Mouse (Mus musculus): ENCODE results near the gene Rnf149. TPM values are rescaled to one million over a fixed set of nuclear protein-coding genes. Genes with fewer than 3 reads are reported as not detected.

Gene Rnf149
- total RNA-seq, 4 experiments from 2014 or later, result 27.0 to 37.2 (median 30.8) TPM

GRCm38 (mm10) chr1:39531036-39531435, 46.2 kb downstream of the Rnf149 start:
- DNase-seq (ENCODE audit: low spot score in 2 of 2), result no peak

- peak; percentile 54 to 65 for DNase-seq (ENCODE audit: low spot score in 2 of 2)
These were observed 46.8 kb downstream of the Rnf149 start for GRCm38 (mm10) chr1:39530258-39530943.

GRCm38 (mm10) chr1:39528319-39528718, 48.9 kb downstream of the Rnf149 start:
- no peak for DNase-seq (ENCODE audit: low spot score in 2 of 2)

- DNase-seq (ENCODE audit: low spot score in 2 of 2), result peak in 1 of 2 experiments; percentile 54
These were observed 49.8 kb downstream of the Rnf149 start for GRCm38 (mm10) chr1:39527432-39527831.

GRCm38 (mm10) chr1:39526371-39527167, 50.6 kb downstream of the Rnf149 start:
- no peak for DNase-seq (ENCODE audit: low spot score in 2 of 2)

- DNase-seq (ENCODE audit: low spot score in 2 of 2), result no peak
These were observed 51.4 kb downstream of the Rnf149 start for GRCm38 (mm10) chr1:39525763-39526162.

- no peak for DNase-seq (ENCODE audit: low spot score in 2 of 2)
These were observed 54.7 kb downstream of the Rnf149 start for GRCm38 (mm10) chr1:39522519-39522918.

GRCm38 (mm10) chr1:39521326-39521725, 55.9 kb downstream of the Rnf149 start:
- DNase-seq (ENCODE audit: low spot score in 2 of 2), result no peak

- no peak for DNase-seq (ENCODE audit: low spot score in 2 of 2)
These were observed 61.8 kb downstream of the Rnf149 start for GRCm38 (mm10) chr1:39515303-39515991.

GRCm38 (mm10) chr1:39512183-39512582, 65.0 kb downstream of the Rnf149 start:
- no peak for DNase-seq (ENCODE audit: low spot score in 2 of 2)

GRCm38 (mm10) chr1:39511775-39512174, 65.4 kb downstream of the Rnf149 start:
- no peak for DNase-seq (ENCODE audit: low spot score in 2 of 2)

- DNase-seq (ENCODE audit: low spot score in 2 of 2), result no peak
These were observed 71.6 kb downstream of the Rnf149 start for GRCm38 (mm10) chr1:39505600-39505999.

GRCm38 (mm10) chr1:39504261-39504660, 72.9 kb downstream of the Rnf149 start:
- no peak for DNase-seq (ENCODE audit: low spot score in 2 of 2)

- DNase-seq (ENCODE audit: low spot score in 2 of 2), result no peak
These were observed 74.2 kb downstream of the Rnf149 start for GRCm38 (mm10) chr1:39502817-39503633.

Other genes starting within 250 kb of the Rnf149 start
- gene Rpl31, start 209.6 kb downstream of the Rnf149 start, total RNA-seq (2022), result 100 to 1,000 TPM; 546 to 598 (median 563) TPM
- 10 to 100 TPM; 28.5 to 32.2 (median 29.6) TPM for gene Tbc1d8, start 98.7 kb downstream of the Rnf149 start, total RNA-seq (2022)
- gene Cnot11, start 42.4 kb downstream of the Rnf149 start, total RNA-seq (2022), result 10 to 100 TPM; 23.5 to 28.0 (median 25.1) TPM
- 10 to 100 TPM; 74.3 to 92.0 (median 82.8) TPM for gene Creg2, start 74.1 kb upstream of the Rnf149 start, total RNA-seq (2022)
- gene Rfx8, start 143.6 kb upstream of the Rnf149 start, total RNA-seq (2022), result under 1 TPM in 2 of 4 experiments, not detected in 2; 0.17 to 0.32 TPM
- gene Gm3646, start 227.9 kb upstream of the Rnf149 start, total RNA-seq (2022), result not detected

All from left cerebral cortex, adult 8-10 months (tissue).